Mouse (Mus musculus): ENCODE results near the gene Sept10. TPM values are rescaled to one million over a fixed set of nuclear protein-coding genes. Genes with fewer than 3 reads are reported as not detected.
"Not testable (repeated sequence)": the region's sequence is repeated elsewhere in the genome, so short reads cannot be mapped to it uniquely, and the experiment has no call there.

Gene Sept10
- polyA plus RNA-seq, 1 experiment from 2014 or later = 29.3 TPM

DNA sequence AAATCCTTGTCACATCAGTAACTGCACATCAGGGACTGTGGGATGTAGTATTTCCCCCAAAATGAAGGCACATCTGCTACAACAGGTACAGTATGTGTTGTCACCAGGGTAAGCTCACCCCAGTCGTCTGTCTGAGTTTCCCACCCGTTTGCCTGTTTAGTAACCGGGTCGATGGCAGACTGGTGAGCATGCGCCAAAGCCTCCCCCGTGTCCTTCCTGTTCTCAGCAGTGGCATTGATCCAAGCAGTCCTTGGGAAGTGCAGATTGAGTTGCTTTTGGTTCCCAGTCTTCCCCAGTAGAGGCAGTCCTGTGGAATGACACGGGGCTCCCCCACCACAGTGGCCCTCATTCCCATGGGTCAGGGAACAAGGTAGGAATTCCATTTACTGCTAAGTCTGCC is 111.3 kb downstream of the Sept10 start:
- no peak for ATAC-seq (ENCODE audit: low FRiP score)
- Histone ChIP-seq H3K27me3 (ENCODE audit: control insufficient read depth, insufficient read depth, low read length) (no peaks in the 10 kb centered on the region), H3K9me3 (ENCODE audit: control insufficient read depth, low read length) (no peaks in the 10 kb centered on the region), H3K9ac (ENCODE audit: low read length) (no peak overlapping the region), H3K36me3 (ENCODE audit: control insufficient read depth, insufficient read depth, low read length) (no peaks in the 10 kb centered on the region), H3K4me1 (ENCODE audit: control insufficient read depth, insufficient read depth, low read length) (no peaks in the 10 kb centered on the region), H3K27ac (ENCODE audit: low read depth, low read length) (no peak overlapping the region), H3K4me3 (ENCODE audit: low read depth, low read length) (no peak overlapping the region), H3K4me2 (no peak overlapping the region)
- DNase-seq (ENCODE audit: low spot score, missing footprints) = no peak
- WGBS = 92% methylated on average over 7 of the region's 7 CpGs

DNA sequence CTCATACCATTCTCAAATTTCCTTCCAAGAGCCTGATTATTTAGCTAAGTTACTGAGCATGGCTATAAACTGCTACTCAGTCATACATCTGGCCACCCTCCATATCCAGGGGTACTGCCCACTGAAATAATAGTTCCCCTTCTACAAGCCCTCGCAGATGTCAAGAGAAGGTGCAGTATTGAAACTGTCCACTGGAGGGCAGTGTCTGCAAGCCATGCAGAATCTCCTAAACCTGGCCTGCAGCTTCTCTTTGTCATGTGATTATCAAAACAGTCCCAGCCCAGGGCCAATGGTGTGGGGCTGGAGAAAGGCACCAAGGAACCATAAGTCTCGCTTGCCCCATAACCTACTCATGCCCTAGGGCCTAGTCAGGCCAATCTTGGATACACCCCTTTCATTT is 112.6 kb downstream of the Sept10 start:
- Histone ChIP-seq H3K4me3 (ENCODE audit: low read depth, low read length) (no peak overlapping the region), H3K36me3 (ENCODE audit: control insufficient read depth, insufficient read depth, low read length) (no peaks in the 10 kb centered on the region), H3K27ac (ENCODE audit: low read depth, low read length) (no peak overlapping the region), H3K9me3 (ENCODE audit: control insufficient read depth, low read length) (no peaks in the 10 kb centered on the region), H3K4me2 (no peak overlapping the region), H3K4me1 (ENCODE audit: control insufficient read depth, insufficient read depth, low read length) (no peaks in the 10 kb centered on the region), H3K9ac (ENCODE audit: low read length) (no peak overlapping the region), H3K27me3 (ENCODE audit: control insufficient read depth, insufficient read depth, low read length) (no peaks in the 10 kb centered on the region)
- peak; percentile 95 for DNase-seq (ENCODE audit: low spot score, missing footprints)
- 38% methylated on average over 2 of the region's 2 CpGs for WGBS
- ATAC-seq (ENCODE audit: low FRiP score) = 0 out of 2 replicates have a peak, but pooled peaks have one; percentile 16

DNA sequence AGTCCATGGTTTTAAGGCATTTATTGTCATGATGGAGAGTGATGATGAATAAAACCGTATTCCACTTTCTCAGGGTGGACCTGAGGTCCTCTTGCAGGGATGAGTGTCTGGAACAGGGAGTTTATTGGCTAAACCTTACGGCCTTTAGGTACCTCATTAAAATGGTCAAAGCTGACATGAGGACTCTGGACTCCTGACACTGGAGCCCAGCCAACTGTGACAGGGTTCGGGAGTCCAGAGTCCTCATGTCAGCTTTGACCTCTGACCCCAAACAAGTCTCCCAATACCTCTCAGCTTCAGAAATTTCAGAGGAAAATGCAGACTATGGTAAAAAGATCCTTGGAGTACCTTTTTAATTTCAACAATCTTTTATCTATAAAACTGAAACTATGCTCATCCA is 115.0 kb downstream of the Sept10 start:
- H3K36me3 ChIP-seq (ENCODE audit: control insufficient read depth, insufficient read depth, low read length) = no peaks in the 10 kb centered on the region
- DNase-seq (ENCODE audit: low spot score, missing footprints) (no peak), ATAC-seq (ENCODE audit: low FRiP score) (no peak)
- H3K27me3 ChIP-seq (ENCODE audit: control insufficient read depth, insufficient read depth, low read length) = no peaks in the 10 kb centered on the region
- H3K27ac ChIP-seq (ENCODE audit: low read depth, low read length) = no peak overlapping the region
- H3K4me3 ChIP-seq (ENCODE audit: low read depth, low read length) = no peak overlapping the region
- H3K9me3 ChIP-seq (ENCODE audit: control insufficient read depth, low read length) = no peaks in the 10 kb centered on the region
- H3K4me2 ChIP-seq = no peak overlapping the region
- no peak overlapping the region for H3K9ac ChIP-seq (ENCODE audit: low read length)
- WGBS = 67% methylated on average over 3 of the region's 3 CpGs
- H3K4me1 ChIP-seq (ENCODE audit: control insufficient read depth, insufficient read depth, low read length) = no peaks in the 10 kb centered on the region

DNA sequence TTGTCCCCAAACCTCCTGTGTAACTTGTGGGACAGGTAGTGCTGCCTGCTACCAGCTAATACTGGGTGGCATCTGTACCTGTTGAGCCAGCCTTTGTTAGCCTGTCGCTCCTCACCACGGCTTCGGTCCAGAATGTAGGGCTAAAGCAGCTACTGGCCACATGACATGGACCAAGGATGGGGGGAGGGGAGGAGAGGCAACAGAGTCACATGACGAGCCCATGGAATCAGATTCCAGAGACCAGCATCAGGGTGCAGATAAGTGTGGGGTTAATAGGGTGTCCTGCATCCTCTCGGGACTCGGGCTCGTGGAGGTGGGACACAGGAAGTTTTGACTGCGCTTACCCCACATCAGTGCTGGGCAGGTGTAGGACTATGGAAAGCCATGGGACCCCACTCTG is 115.8 kb downstream of the Sept10 start:
- H3K4me1 ChIP-seq (ENCODE audit: control insufficient read depth, insufficient read depth, low read length) = no peaks in the 10 kb centered on the region
- WGBS = 85% methylated on average over 8 of the region's 8 CpGs
- ATAC-seq (ENCODE audit: low FRiP score) (no peak), DNase-seq (ENCODE audit: low spot score, missing footprints) (no peak)
- no peaks in the 10 kb centered on the region for H3K36me3 ChIP-seq (ENCODE audit: control insufficient read depth, insufficient read depth, low read length)
- no peak overlapping the region for H3K9ac ChIP-seq (ENCODE audit: low read length)
- H3K9me3 ChIP-seq (ENCODE audit: control insufficient read depth, low read length) = no peaks in the 10 kb centered on the region
- no peak overlapping the region for H3K27ac ChIP-seq (ENCODE audit: low read depth, low read length)
- H3K4me2 ChIP-seq = no peak overlapping the region
- H3K27me3 ChIP-seq (ENCODE audit: control insufficient read depth, insufficient read depth, low read length) = no peaks in the 10 kb centered on the region
- no peak overlapping the region for H3K4me3 ChIP-seq (ENCODE audit: low read depth, low read length)

DNA sequence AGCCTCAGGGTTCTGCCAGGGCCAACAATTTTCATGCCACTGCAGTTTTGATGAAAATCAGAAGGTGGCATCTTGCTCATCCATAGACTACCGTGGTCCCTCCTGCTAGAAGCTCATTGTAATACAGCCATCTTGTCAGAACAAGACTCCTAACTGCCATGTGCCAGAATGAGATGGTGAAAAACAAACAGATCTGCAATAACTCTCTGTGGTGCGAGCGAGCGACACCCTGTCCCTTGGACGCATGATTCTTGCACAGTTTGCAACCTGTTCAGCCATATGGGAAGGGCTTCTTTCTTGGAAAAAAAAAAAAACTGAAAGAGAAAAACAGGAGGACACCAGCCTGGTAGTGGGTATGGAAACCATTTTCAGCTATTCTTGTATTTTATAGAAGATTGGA is 117.0 kb downstream of the Sept10 start:
- WGBS = 91% methylated on average over 5 of the region's 5 CpGs
- H3K4me2 ChIP-seq = no peak overlapping the region
- no peaks in the 10 kb centered on the region for H3K4me1 ChIP-seq (ENCODE audit: control insufficient read depth, insufficient read depth, low read length)
- H3K9ac ChIP-seq (ENCODE audit: low read length) = no peak overlapping the region
- no peaks in the 10 kb centered on the region for H3K36me3 ChIP-seq (ENCODE audit: control insufficient read depth, insufficient read depth, low read length)
- H3K9me3 ChIP-seq (ENCODE audit: control insufficient read depth, low read length) = no peaks in the 10 kb centered on the region
- DNase-seq (ENCODE audit: low spot score, missing footprints) (no peak), ATAC-seq (ENCODE audit: low FRiP score) (no peak)
- no peaks in the 10 kb centered on the region for H3K27me3 ChIP-seq (ENCODE audit: control insufficient read depth, insufficient read depth, low read length)
- H3K27ac ChIP-seq (ENCODE audit: low read depth, low read length) = no peak overlapping the region
- H3K4me3 ChIP-seq (ENCODE audit: low read depth, low read length) = no peak overlapping the region

DNA sequence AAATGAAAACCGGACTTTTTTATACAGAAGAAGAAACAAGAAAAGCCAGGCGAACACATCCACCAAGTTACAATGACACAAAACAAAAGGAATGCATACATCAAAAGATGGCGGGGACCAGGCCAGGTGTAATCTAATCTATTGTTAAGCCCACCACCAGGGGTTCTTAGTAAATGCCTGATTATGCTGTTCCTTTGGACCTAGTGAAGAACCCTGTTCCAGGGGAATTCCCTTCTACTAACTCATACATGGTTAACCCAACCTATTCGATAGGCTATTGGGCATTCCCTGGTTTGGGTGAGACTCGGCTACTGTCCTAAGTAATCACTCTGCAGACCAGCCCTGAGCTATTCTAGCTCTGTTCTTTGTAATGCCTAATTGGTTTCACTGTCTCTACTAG is 118.6 kb downstream of the Sept10 start:
- not testable (repeated sequence) for H3K27ac ChIP-seq (ENCODE audit: low read depth, low read length); H3K4me3 ChIP-seq (ENCODE audit: low read depth, low read length); H3K4me2 ChIP-seq; H3K27me3 ChIP-seq (ENCODE audit: control insufficient read depth, insufficient read depth, low read length); H3K9ac ChIP-seq (ENCODE audit: low read length); H3K9me3 ChIP-seq (ENCODE audit: control insufficient read depth, low read length); ATAC-seq (ENCODE audit: low FRiP score); H3K36me3 ChIP-seq (ENCODE audit: control insufficient read depth, insufficient read depth, low read length); DNase-seq (ENCODE audit: low spot score, missing footprints); H3K4me1 ChIP-seq (ENCODE audit: control insufficient read depth, insufficient read depth, low read length)
- WGBS = 94% methylated on average over 5 of the region's 5 CpGs

DNA sequence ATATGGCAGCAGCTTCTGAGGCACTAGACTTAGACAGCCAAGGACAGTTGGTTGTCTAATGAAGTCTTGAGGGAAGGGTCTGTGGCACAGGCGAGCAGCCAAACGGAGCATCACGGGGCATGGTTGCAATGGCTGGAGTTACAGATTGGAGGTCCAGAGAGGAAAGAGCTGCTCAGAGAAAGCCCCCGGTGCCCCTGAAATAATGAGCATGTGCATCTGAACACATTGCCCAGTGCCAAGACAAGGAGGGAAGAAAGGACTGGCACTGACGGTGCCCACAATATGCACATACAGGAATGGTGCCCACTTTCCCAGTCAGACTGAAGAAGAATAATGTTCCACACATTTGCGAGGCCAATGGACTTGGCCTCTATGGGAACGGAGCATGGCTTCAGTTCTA is 129.7 kb downstream of the Sept10 start:
- peaks cover 12% of the 10 kb centered on the region for H3K4me1 ChIP-seq (ENCODE audit: control insufficient read depth, insufficient read depth, low read length)
- no peaks in the 10 kb centered on the region for H3K36me3 ChIP-seq (ENCODE audit: control insufficient read depth, insufficient read depth, low read length)
- 92% methylated on average over 7 of the region's 7 CpGs for WGBS
- H3K4me2 ChIP-seq = no peak overlapping the region
- H3K9me3 ChIP-seq (ENCODE audit: control insufficient read depth, low read length) = no peaks in the 10 kb centered on the region
- no peak for ATAC-seq (ENCODE audit: low FRiP score)
- no peak overlapping the region for H3K9ac ChIP-seq (ENCODE audit: low read length)
- no peak overlapping the region for H3K4me3 ChIP-seq (ENCODE audit: low read depth, low read length)
- H3K27ac ChIP-seq (ENCODE audit: low read depth, low read length) = no peak overlapping the region
- no peak for DNase-seq (ENCODE audit: low spot score, missing footprints)
- no peaks in the 10 kb centered on the region for H3K27me3 ChIP-seq (ENCODE audit: control insufficient read depth, insufficient read depth, low read length)

Other genes starting within 250 kb of the Sept10 start
- 10.0 and 14.3 TPM in 2 replicates for gene Sowahc, start 106 bp upstream of the Sept10 start, polyA plus RNA-seq (2014; fragmentation: Nextera tagmentation; extraction: Ambion mirVana)
- gene P4ha1, start 101.4 kb upstream of the Sept10 start, polyA plus RNA-seq (2014; fragmentation: Nextera tagmentation; extraction: Ambion mirVana) = 41.9 and 45.9 TPM in 2 replicates
- 2.4 and 3.3 TPM in 2 replicates for gene Gm10273, start 173.8 kb upstream of the Sept10 start, polyA plus RNA-seq (2014; fragmentation: Nextera tagmentation; extraction: Ambion mirVana)
- 0.21 TPM in 1 of 2 replicates, not detected in the other for gene Pla2g12b, start 181.8 kb upstream of the Sept10 start, polyA plus RNA-seq (2014; fragmentation: Nextera tagmentation; extraction: Ambion mirVana)
- 0.38 and 0.48 TPM in 2 replicates for gene Oit3, start 219.9 kb upstream of the Sept10 start, polyA plus RNA-seq (2014; fragmentation: Nextera tagmentation; extraction: Ambion mirVana)

Measured in midbrain, embryonic 11.5 days (tissue).